Mouse (Mus musculus): Measurements from ENCODE around the gene Sdk1. TPM values are rescaled to one million over a fixed set of nuclear protein-coding genes. Genes with fewer than 3 reads are reported as not detected.

Sdk1 gene
- 1.6 TPM for total RNA-seq (2023)

GRCm38 (mm10) chr5:141240841-141241543 is at the start of gene Sdk1:
Gene Sdk1, plus strand, starts transcription at chr5:141241490.

Other genes starting within 250 kb of the Sdk1 start
- 179 TPM for gene Card11, start 240.9 kb upstream of the Sdk1 start, total RNA-seq (2023)